Mouse (Mus musculus): ENCODE data around the gene Klrb1a.
"Not testable (repeated sequence)": the region's sequence is repeated elsewhere in the genome, so short reads cannot be mapped to it uniquely, and the experiment has no call there.

DNA sequence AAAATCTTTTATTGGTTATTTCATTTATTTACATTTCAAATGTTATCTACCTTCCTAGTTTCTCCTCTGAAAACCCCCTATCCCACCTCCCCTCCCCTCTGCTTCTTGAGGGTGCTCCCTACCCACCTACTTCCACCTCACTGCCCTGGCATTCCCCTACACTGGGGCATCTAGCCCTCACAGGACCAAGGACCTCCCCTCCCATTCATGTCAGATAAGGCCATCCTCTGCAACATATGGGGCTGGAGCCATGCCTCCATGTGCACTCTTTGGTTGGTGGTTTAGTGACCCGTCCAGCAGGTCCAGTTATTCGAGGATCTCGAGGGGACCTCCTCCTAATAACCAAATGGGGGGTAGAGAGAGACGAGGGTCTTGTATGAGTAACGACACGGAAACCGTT, 27.5 kb upstream of the Klrb1a start:
- TF ChIP-seq CTCF (IDR thresholded peaks at IDR 0.05; ENCODE audit: low read depth, low read length); POLR2A (IDR thresholded peaks at IDR 0.05; ENCODE audit: borderline replicate concordance, low read depth, low read length): not testable (repeated sequence)
